In the genomic region with DNA sequence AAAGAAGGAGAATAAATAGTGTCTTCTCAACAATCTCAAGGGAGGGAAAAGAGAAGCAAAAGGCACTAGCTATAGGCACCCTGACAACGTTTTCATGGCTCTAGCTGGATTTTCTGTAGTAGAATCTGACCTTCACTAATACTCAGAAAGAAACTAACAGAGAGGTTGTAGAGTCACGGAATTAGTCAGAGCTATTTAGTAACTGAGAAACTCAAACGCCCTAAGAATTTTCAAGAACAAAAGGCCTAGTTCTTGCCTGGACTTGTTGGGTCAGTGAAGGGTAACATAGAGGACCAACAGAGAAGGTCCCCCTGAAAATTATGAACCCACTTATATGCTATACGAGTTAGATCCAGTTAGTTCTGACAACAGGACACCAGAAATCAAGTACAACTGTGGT, we compare ENCODE assay signal across 31 mouse cellular contexts.
"Had no signal": no experiment of that assay in that cellular context is flagged by ENCODE, and none has a peak within 500 bp of the region (broad histone marks: within the 10 kb centered on the region; RNA-seq: fewer than 3 reads in every experiment).

No protein-coding gene starts in this region.

- H3K4me3 ChIP-seq: limb, embryonic 12.5 days; limb, embryonic 13.5 days; limb, embryonic 15.5 days; liver, embryonic 12.5 days; liver, embryonic 13.5 days; liver, embryonic 15.5 days; lung, embryonic 15.5 days; megakaryocyte, embryonic 14.5 days; midbrain, embryonic 10.5 days; midbrain, embryonic 12.5 days; midbrain, embryonic 13.5 days; midbrain, embryonic 15.5 days; myocyte; neural tube, embryonic 12.5 days had no signal

- H3K27me3 ChIP-seq: limb, embryonic 12.5 days; limb, embryonic 13.5 days; limb, embryonic 15.5 days; liver, embryonic 12.5 days; liver, embryonic 13.5 days; liver, embryonic 15.5 days; lung, embryonic 15.5 days; megakaryocyte, embryonic 14.5 days; midbrain, embryonic 12.5 days; midbrain, embryonic 13.5 days; midbrain, embryonic 15.5 days; neural tube, embryonic 12.5 days had no signal

- H3K36me3 ChIP-seq: limb, embryonic 12.5 days; limb, embryonic 13.5 days; limb, embryonic 15.5 days; liver, embryonic 12.5 days; liver, embryonic 13.5 days; liver, embryonic 15.5 days; lung, embryonic 15.5 days; midbrain, embryonic 10.5 days; midbrain, embryonic 12.5 days; midbrain, embryonic 13.5 days; midbrain, embryonic 15.5 days; neural tube, embryonic 12.5 days had no signal

- DNase-seq: left cerebral cortex, postnatal 4 days; liver; liver, embryonic 13.5 days; liver, postnatal 0 days; lung, adult 18-20 months; lung, adult 2 months; lung, embryonic 14.5 days; lung, postnatal 10 days; lung, postnatal 14 days; lung, postnatal 36 days; lung, postnatal 4 days; midbrain, embryonic 14.5 days had no signal

- H3K9me3 ChIP-seq: limb, embryonic 12.5 days; limb, embryonic 13.5 days; limb, embryonic 15.5 days; liver, embryonic 12.5 days; liver, embryonic 15.5 days; lung, embryonic 15.5 days; megakaryocyte, embryonic 14.5 days; midbrain, embryonic 10.5 days; midbrain, embryonic 12.5 days; midbrain, embryonic 13.5 days; midbrain, embryonic 15.5 days; neural tube, embryonic 12.5 days had no signal

- H3K4me2 ChIP-seq: limb, embryonic 12.5 days; limb, embryonic 13.5 days; limb, embryonic 15.5 days; liver, embryonic 11.5 days; liver, embryonic 12.5 days; liver, embryonic 13.5 days; liver, embryonic 15.5 days; lung, embryonic 14.5 days; lung, embryonic 15.5 days; midbrain, embryonic 11.5 days; midbrain, embryonic 12.5 days; midbrain, embryonic 13.5 days; midbrain, embryonic 15.5 days; neural tube, embryonic 12.5 days had no signal

- ATAC-seq: liver, embryonic 12.5 days; liver, postnatal 0 days; lung, postnatal 0 days; midbrain, embryonic 13.5 days; midbrain, embryonic 15.5 days; midbrain, embryonic 16.5 days had no signal

- H3K27ac ChIP-seq: limb, embryonic 12.5 days; limb, embryonic 13.5 days; limb, embryonic 15.5 days; liver, embryonic 12.5 days; liver, embryonic 13.5 days; liver, embryonic 14.5 days; liver, embryonic 15.5 days; lung, embryonic 15.5 days; macrophage; midbrain, embryonic 10.5 days; midbrain, embryonic 12.5 days; midbrain, embryonic 13.5 days; midbrain, embryonic 15.5 days; neural tube, embryonic 12.5 days had no signal

- H3K9ac ChIP-seq: limb, embryonic 12.5 days; limb, embryonic 13.5 days; limb, embryonic 15.5 days; liver, embryonic 12.5 days; liver, embryonic 13.5 days; liver, embryonic 14.5 days; liver, embryonic 15.5 days; liver, postnatal 0 days; lung, embryonic 14.5 days; lung, embryonic 15.5 days; midbrain, embryonic 12.5 days; midbrain, embryonic 13.5 days; midbrain, embryonic 15.5 days; neural tube, embryonic 12.5 days had no signal

- H3K4me1 ChIP-seq: limb, embryonic 12.5 days; limb, embryonic 15.5 days; liver, embryonic 12.5 days; liver, embryonic 13.5 days; liver, embryonic 15.5 days; lung, embryonic 15.5 days; megakaryocyte, embryonic 14.5 days; midbrain, embryonic 10.5 days; midbrain, embryonic 12.5 days; midbrain, embryonic 13.5 days; midbrain, embryonic 15.5 days; neural tube, embryonic 12.5 days had no signal
